Mouse (Mus musculus): Measurements from ENCODE around the gene Olfr231. TPM values are rescaled to one million over a fixed set of nuclear protein-coding genes. Genes with fewer than 3 reads are reported as not detected.

Olfr231 gene
- total RNA-seq (2021): not detected
- long read RNA-seq, experiment 1: 0 reads
- long read RNA-seq, experiment 2: 0 reads

GRCm38 (mm10) chr1:174121062-174121461, at the start of gene Olfr231:
Gene Olfr231 (minus strand): TSS chr1:174121162.
- no peak for DNase-seq
- intact Hi-C loops (cut with DNase I): no loop called here

GRCm38 (mm10) chr1:174169024-174169423, 48.1 kb upstream of the Olfr231 start:
- intact Hi-C loops (cut with DNase I): no loop called here
- no peak for DNase-seq

- intact Hi-C loops (cut with DNase I): no loop called here
- DNase-seq: no peak
Measured at GRCm38 (mm10) chr1:174159095-174159494, 38.1 kb upstream of the Olfr231 start.

- intact Hi-C loops (cut with DNase I): no loop called here
- DNase-seq: no peak
Measured at GRCm38 (mm10) chr1:174158512-174158911, 37.5 kb upstream of the Olfr231 start.

GRCm38 (mm10) chr1:174157622-174158021, 36.7 kb upstream of the Olfr231 start:
- intact Hi-C loops (cut with DNase I): no loop called here
- no peak for DNase-seq

- no peak for DNase-seq
- intact Hi-C loops (cut with DNase I): no loop called here
Measured at GRCm38 (mm10) chr1:174155333-174155732, 34.4 kb upstream of the Olfr231 start, which contains the start of gene Olfr420. Gene Olfr420 (plus strand): TSS chr1:174155633.

GRCm38 (mm10) chr1:174149289-174149688, 28.3 kb upstream of the Olfr231 start:
- intact Hi-C loops (cut with DNase I): no loop called here
- no peak for DNase-seq

GRCm38 (mm10) chr1:174146696-174147095, 25.7 kb upstream of the Olfr231 start:
- no peak for DNase-seq
- intact Hi-C loops (cut with DNase I): no loop called here

- intact Hi-C loops (cut with DNase I): no loop called here
- no peak for DNase-seq
Measured at GRCm38 (mm10) chr1:174141384-174141783, 20.4 kb upstream of the Olfr231 start.

- intact Hi-C loops (cut with DNase I): no loop called here
- DNase-seq: no peak
Measured at GRCm38 (mm10) chr1:174131999-174132398, 11.0 kb upstream of the Olfr231 start.

- intact Hi-C loops (cut with DNase I): no loop called here
- no peak for DNase-seq
Measured at GRCm38 (mm10) chr1:174131217-174131616, 10.3 kb upstream of the Olfr231 start, which contains the start of gene Olfr424. Gene Olfr424 (plus strand): TSS chr1:174131517.

GRCm38 (mm10) chr1:174103735-174104134, 17.2 kb downstream of the Olfr231 start:
- intact Hi-C loops (cut with DNase I): loop anchor here (10.0 kb wide), 1 partner anchor 649 kb away; no protein-coding TSS in a partner anchor
- no peak for DNase-seq

GRCm38 (mm10) chr1:174096591-174096990, 24.4 kb downstream of the Olfr231 start, which contains the start of gene Olfr427:
Gene Olfr427 (plus strand): TSS chr1:174096891.
- intact Hi-C loops (cut with DNase I): no loop called here
- no peak for DNase-seq

GRCm38 (mm10) chr1:174084031-174084430, 36.9 kb downstream of the Olfr231 start, which contains the start of gene Olfr429:
Gene Olfr429 (plus strand): TSS chr1:174084331.
- intact Hi-C loops (cut with DNase I): no loop called here
- DNase-seq: no peak

- intact Hi-C loops (cut with DNase I): no loop called here
- no peak for DNase-seq
Measured at GRCm38 (mm10) chr1:174066305-174066704, 54.7 kb downstream of the Olfr231 start, which contains the start of gene Olfr430. Gene Olfr430 (plus strand): TSS chr1:174066605.

Other genes starting within 250 kb of the Olfr231 start
- gene Ifi211, start 208.1 kb downstream of the Olfr231 start, total RNA-seq (2021): 1 to 10 TPM in 1 of 2 experiments, under 1 TPM in 1; 0.84 to 1.2 TPM
- gene Mndal, start 178.7 kb downstream of the Olfr231 start, total RNA-seq (2021): 1 to 10 TPM; 2.7 to 5.2 TPM
- gene Ifi203, start 178.5 kb downstream of the Olfr231 start, total RNA-seq (2021): 1 to 10 TPM; 3.3 to 3.9 TPM
- not detected for gene Ifi202b, start 138.4 kb downstream of the Olfr231 start, total RNA-seq (2021)
- gene Ifi205, start 89.4 kb downstream of the Olfr231 start, total RNA-seq (2021): 1 to 10 TPM; 6.5 to 8.5 TPM
- gene Olfr433, start 80.5 kb downstream of the Olfr231 start, total RNA-seq (2021): not detected
- gene Olfr432, start 72.0 kb downstream of the Olfr231 start, total RNA-seq (2021): not detected
- not detected for gene Olfr430, start 54.6 kb downstream of the Olfr231 start, total RNA-seq (2021)
- gene Olfr429, start 36.8 kb downstream of the Olfr231 start, total RNA-seq (2021): not detected
- not detected for gene Olfr427, start 24.3 kb downstream of the Olfr231 start, total RNA-seq (2021)
- gene Olfr424, start 10.4 kb upstream of the Olfr231 start, total RNA-seq (2021): not detected
- not detected for gene Olfr420, start 34.5 kb upstream of the Olfr231 start, total RNA-seq (2021)
- gene Spta1, start 51.6 kb upstream of the Olfr231 start, total RNA-seq (2021): under 1 TPM; 0.15 to 0.18 TPM
- not detected for gene Olfr419, start 130.9 kb upstream of the Olfr231 start, total RNA-seq (2021)
- not detected for gene Mptx1, start 209.4 kb upstream of the Olfr231 start, total RNA-seq (2021)
- not detected for gene Olfr417, start 244.0 kb upstream of the Olfr231 start, total RNA-seq (2021)

Data from gastrocnemius, postnatal 36 days (tissue).